Mouse (Mus musculus) 3134 (cell line): ENCODE data around the gene Mtor.

ENCODE experiments used
- DNase-seq: peaks from one replicate; pipeline ENCODE4 v3.0.0-alpha.2; 2011; ENCODE audit warnings: low spot score; ENCODE audit not compliant: insufficient read length; ENCODE audit errors: extremely low read depth

Mtor gene

GRCm38 (mm10) chr4:148590421-148591170 lies 142.2 kb downstream of the Mtor start:
- DNase-seq = peak; percentile 41

- DNase-seq = peak; percentile 94
Observed at GRCm38 (mm10) chr4:148591171-148591630, 142.8 kb downstream of the Mtor start, which contains the start of gene Srm. Gene Srm, plus strand, starts transcription at chr4:148591503.

- peak; percentile 64 for DNase-seq
Observed at GRCm38 (mm10) chr4:148591637-148592380, 143.4 kb downstream of the Mtor start.

GRCm38 (mm10) chr4:148593996-148594395 lies 145.6 kb downstream of the Mtor start:
- DNase-seq = no peak

GRCm38 (mm10) chr4:148595916-148596315 lies 147.5 kb downstream of the Mtor start:
- DNase-seq = no peak

GRCm38 (mm10) chr4:148596731-148597130 lies 148.3 kb downstream of the Mtor start:
- no peak for DNase-seq

GRCm38 (mm10) chr4:148598826-148599225 lies 150.4 kb downstream of the Mtor start:
- no peak for DNase-seq

- DNase-seq = no peak
Observed at GRCm38 (mm10) chr4:148600316-148600715, 151.9 kb downstream of the Mtor start.

GRCm38 (mm10) chr4:148601871-148602270 lies 153.5 kb downstream of the Mtor start:
- no peak for DNase-seq

GRCm38 (mm10) chr4:148602357-148603120 lies 154.1 kb downstream of the Mtor start, which contains the start of gene Masp2:
Gene Masp2, plus strand, starts transcription at chr4:148602554.
- DNase-seq = no peak

- no peak for DNase-seq
Observed at GRCm38 (mm10) chr4:148603376-148604139, 155.1 kb downstream of the Mtor start.

- DNase-seq = no peak
Observed at GRCm38 (mm10) chr4:148604141-148604540, 155.7 kb downstream of the Mtor start.

- DNase-seq = peak; percentile 30
Observed at GRCm38 (mm10) chr4:148604541-148605165, 156.2 kb downstream of the Mtor start.
